Mouse (Mus musculus) cerebellum, adult 2 months (tissue): Measurements from ENCODE around the gene Gprc5b.

Experiments
- CTCF ChIP-seq: fragments of 200-500 bp; IDR thresholded peaks from 2 replicates; pipeline ENCODE4 v1.5.1; 2011; ENCODE audit warnings: low read depth, mild to moderate bottlenecking, control low read depth, low read length, moderate library complexity, borderline replicate concordance; ENCODE audit not compliant: insufficient read depth
- POLR2A ChIP-seq: fragments of 200-500 bp; IDR thresholded peaks from 2 replicates; pipeline ENCODE4 v1.6.1; 2011; ENCODE audit warnings: low read length, control low read depth, borderline replicate concordance; ENCODE audit not compliant: insufficient read depth

DNA sequence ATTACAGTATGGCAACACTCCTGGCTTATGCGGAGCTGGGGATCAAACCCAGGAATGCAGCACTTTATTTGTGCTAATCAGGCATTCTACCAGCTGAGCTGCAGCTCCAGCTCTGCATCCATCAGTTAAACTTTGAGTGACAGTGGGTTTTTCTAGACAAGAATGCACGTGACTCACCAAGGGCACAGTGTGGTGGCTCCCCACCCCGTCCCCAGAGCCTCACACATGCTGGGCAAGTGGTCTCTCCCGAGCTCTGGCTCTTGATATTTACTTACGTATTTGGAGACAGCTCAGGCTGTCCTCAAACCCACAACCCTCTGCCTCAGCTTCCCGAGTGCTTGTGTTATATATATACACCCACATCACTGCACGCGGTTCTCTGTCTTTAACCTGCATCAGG, 66.1 kb downstream of the Gprc5b start:
- no peak for TF ChIP-seq CTCF
- TF ChIP-seq POLR2A, result no peak
